Mouse (Mus musculus): Measurements from ENCODE around the gene Gapt. TPM values are rescaled to one million over a fixed set of nuclear protein-coding genes. Genes with fewer than 3 reads are reported as not detected.

Gapt gene
- polyA plus RNA-seq, 1 experiment from 2014 or later: 0.38 TPM

DNA sequence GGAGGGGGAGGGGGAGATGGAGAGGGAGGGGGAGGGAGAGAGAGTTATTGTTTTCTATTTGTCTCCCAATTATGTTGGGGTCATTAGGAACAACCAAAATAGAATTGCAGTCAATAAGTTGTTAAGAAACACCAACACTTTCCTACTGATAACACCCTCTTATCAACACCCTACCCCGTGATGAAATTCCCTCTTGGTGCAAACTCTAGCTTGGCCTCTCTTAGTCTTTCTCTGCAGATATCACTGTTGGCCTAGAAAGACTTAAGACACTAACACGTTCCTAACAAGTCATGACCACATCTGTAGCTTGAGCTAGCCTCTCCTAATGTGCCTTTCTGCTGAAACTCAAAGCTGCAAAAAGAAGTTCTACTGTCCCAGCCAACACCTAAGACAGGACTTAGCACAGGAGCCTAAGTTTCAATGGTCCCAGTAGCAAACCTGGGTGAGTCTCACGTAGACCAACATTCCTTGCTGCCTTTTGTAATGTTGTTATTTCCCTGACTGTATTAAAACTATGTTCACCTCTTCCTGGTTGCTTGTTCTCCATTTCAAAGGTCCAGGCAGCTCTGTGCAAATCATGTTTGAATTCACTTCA lies 11.1 kb upstream of the Gapt start:
- no peaks in the 10 kb centered on the region for H3K36me3 ChIP-seq (ENCODE audit: control insufficient read depth, insufficient read depth)
- H3K9me3 ChIP-seq (replicated peaks; ENCODE audit: control insufficient read depth, low read length): peaks cover 4% of the 10 kb centered on the region; the same call in 1 of the 2 replicates
- ATAC-seq (replicated peaks; ENCODE audit: extremely low read depth, insufficient read depth, low FRiP score): no peak
- no peak overlapping the region for H3K27ac ChIP-seq (ENCODE audit: low read length)
- no peaks in the 10 kb centered on the region for H3K4me1 ChIP-seq (ENCODE audit: control insufficient read depth, insufficient read depth, low read length)
- 46% methylated on average over 3 of the region's 3 CpGs for WGBS
- no peak overlapping the region for H3K9ac ChIP-seq (ENCODE audit: low read length)
- no peak overlapping the region for H3K4me2 ChIP-seq (ENCODE audit: low read depth, low read length)
- H3K27me3 ChIP-seq (ENCODE audit: control insufficient read depth, insufficient read depth, low read length): no peaks in the 10 kb centered on the region
- H3K4me3 ChIP-seq (ENCODE audit: low read length): no peak overlapping the region

DNA sequence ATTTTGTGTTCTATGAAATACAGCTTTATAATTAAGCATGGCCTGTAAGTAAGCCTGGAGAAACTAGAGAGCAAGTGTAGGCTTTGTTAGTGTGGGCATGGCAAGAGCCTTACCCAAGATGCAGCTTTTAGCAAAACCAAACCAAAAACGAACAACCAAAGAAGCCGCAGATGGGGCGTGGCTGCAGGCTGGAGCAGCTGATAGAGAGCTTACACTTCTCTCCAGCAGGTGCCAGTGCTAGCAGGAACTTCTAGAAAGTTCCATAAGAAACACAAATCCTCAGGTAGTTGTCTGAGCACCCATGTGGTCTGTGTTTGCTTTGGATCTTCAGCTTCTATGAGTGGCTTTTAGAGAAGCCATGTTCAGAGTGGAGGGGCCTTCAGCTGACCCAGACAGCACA lies 9.5 kb upstream of the Gapt start:
- H3K9ac ChIP-seq (ENCODE audit: low read length): no peak overlapping the region
- no peaks in the 10 kb centered on the region for H3K27me3 ChIP-seq (ENCODE audit: control insufficient read depth, insufficient read depth, low read length)

DNA sequence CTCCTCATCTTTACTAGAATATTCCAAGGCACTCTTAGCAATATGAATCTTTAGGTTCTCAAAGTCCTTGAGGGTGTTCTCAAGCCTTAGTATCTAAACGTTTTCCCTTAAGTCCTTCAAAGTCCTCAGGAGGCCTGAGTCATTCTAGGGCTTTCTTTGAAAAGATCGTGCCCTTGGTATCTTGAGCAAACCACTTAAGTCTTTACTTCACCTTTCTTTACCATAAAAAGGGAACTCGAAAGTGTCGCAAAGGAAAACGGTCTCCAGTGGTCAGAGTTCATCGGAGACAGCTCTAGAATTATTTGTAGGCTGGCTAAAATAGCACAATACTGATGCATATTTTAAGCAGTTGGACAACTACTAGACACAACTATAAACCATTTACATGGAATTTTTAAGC lies 6.7 kb upstream of the Gapt start:
- ATAC-seq (replicated peaks; ENCODE audit: extremely low read depth, insufficient read depth, low FRiP score): no peak
- Histone ChIP-seq H3K4me2 (ENCODE audit: low read depth, low read length) (no peak overlapping the region), H3K4me3 (ENCODE audit: low read length) (no peak overlapping the region), H3K36me3 (ENCODE audit: control insufficient read depth, insufficient read depth) (no peaks in the 10 kb centered on the region), H3K9me3 (replicated peaks; ENCODE audit: control insufficient read depth, low read length) (no peaks in the 10 kb centered on the region), H3K27ac (ENCODE audit: low read length) (no peak overlapping the region), H3K27me3 (ENCODE audit: control insufficient read depth, insufficient read depth, low read length) (no peaks in the 10 kb centered on the region), H3K9ac (ENCODE audit: low read length) (no peak overlapping the region), H3K4me1 (ENCODE audit: control insufficient read depth, insufficient read depth, low read length) (no peaks in the 10 kb centered on the region)
- 64% methylated on average over 6 of the region's 6 CpGs for WGBS

More for the DNA sequence above, 9.5 kb upstream of the Gapt start:
- Histone ChIP-seq H3K4me3 (ENCODE audit: low read length) (no peak overlapping the region), H3K4me1 (ENCODE audit: control insufficient read depth, insufficient read depth, low read length) (no peaks in the 10 kb centered on the region), H3K27ac (ENCODE audit: low read length) (no peak overlapping the region), H3K9me3 (replicated peaks; ENCODE audit: control insufficient read depth, low read length) (peaks cover under 1% of the 10 kb centered on the region; the same call in 1 of the 2 replicates), H3K36me3 (ENCODE audit: control insufficient read depth, insufficient read depth) (no peaks in the 10 kb centered on the region), H3K4me2 (ENCODE audit: low read depth, low read length) (no peak overlapping the region)
- ATAC-seq (replicated peaks; ENCODE audit: extremely low read depth, insufficient read depth, low FRiP score): no peak
- WGBS: 83% methylated on average over 3 of the region's 3 CpGs

DNA sequence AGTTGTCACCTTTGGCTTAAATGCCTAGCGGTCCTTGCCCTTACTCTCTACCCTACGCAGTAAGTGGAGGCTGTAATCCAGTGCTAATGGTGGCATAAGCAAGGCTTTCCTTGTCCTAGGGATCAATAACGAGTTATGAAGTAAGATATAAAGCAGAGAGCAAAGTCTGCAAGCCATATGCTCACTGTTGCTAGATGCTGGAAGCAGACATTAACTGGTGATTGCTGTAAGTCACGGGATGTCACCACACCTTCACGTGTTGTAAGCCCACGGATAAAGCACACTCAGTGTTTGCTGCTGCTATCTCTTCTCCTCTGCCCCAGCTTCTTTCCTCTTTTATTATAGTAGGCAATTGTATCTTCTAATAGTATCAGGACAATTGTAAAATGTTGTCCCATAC lies 5.9 kb downstream of the Gapt start:
- Histone ChIP-seq H3K4me3 (ENCODE audit: low read length) (no peak overlapping the region), H3K36me3 (ENCODE audit: control insufficient read depth, insufficient read depth) (no peaks in the 10 kb centered on the region), H3K9ac (ENCODE audit: low read length) (no peak overlapping the region), H3K27me3 (ENCODE audit: control insufficient read depth, insufficient read depth, low read length) (no peaks in the 10 kb centered on the region), H3K4me2 (ENCODE audit: low read depth, low read length) (no peak overlapping the region), H3K27ac (ENCODE audit: low read length) (no peak overlapping the region), H3K4me1 (ENCODE audit: control insufficient read depth, insufficient read depth, low read length) (no peaks in the 10 kb centered on the region), H3K9me3 (replicated peaks; ENCODE audit: control insufficient read depth, low read length) (no peaks in the 10 kb centered on the region)
- 77% methylated on average over 6 of the region's 6 CpGs for WGBS
- ATAC-seq (replicated peaks; ENCODE audit: extremely low read depth, insufficient read depth, low FRiP score): no peak

DNA sequence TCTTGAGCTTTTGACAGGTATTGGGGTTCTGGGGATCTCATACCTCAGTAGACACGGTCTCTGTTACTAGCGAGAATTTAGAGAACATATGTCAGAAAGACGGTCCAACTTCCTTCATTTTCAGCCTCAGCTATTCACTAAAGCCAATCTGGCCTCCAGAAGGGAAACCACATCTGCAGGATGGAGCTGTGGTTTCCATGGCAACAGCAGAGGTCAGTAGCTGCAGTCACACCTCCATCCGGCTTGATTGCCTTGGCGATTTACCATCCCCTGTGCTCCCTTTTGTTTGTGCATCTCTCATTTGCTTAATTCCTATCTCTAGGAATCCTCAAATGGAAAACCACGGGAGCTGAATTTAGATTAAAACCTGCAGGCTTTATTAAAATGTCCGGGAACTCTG lies 10.3 kb downstream of the Gapt start:
- 56% methylated on average over 7 of the region's 7 CpGs for WGBS
- no peak overlapping the region for H3K9ac ChIP-seq (ENCODE audit: low read length)
- H3K9me3 ChIP-seq (replicated peaks; ENCODE audit: control insufficient read depth, low read length): no peaks in the 10 kb centered on the region
- no peaks in the 10 kb centered on the region for H3K36me3 ChIP-seq (ENCODE audit: control insufficient read depth, insufficient read depth)
- H3K4me3 ChIP-seq (ENCODE audit: low read length): no peak overlapping the region
- H3K4me2 ChIP-seq (ENCODE audit: low read depth, low read length): no peak overlapping the region
- H3K27ac ChIP-seq (ENCODE audit: low read length): no peak overlapping the region
- ATAC-seq (replicated peaks; ENCODE audit: extremely low read depth, insufficient read depth, low FRiP score): no peak
- no peaks in the 10 kb centered on the region for H3K27me3 ChIP-seq (ENCODE audit: control insufficient read depth, insufficient read depth, low read length)
- no peaks in the 10 kb centered on the region for H3K4me1 ChIP-seq (ENCODE audit: control insufficient read depth, insufficient read depth, low read length)

DNA sequence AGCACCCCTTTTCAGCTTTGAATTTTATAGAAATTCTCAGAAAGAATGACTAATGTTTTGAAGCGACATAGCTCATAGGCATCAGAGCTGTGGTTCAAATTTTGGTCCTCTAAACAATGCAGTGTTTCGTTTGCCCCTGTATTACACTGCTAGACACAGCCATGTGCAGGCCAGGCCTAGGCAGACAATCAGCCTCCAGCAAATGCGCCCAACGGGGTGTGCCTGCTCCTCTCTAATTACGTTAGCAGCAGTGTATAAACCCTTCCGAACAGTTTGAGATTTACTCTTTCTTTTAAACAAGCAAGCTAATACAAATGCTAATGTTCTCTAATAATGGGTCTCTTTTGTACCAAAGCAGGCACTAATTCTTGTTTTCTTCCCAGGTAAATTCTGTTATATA lies 14.4 kb downstream of the Gapt start:
- 87% methylated on average over 6 of the region's 6 CpGs for WGBS
- Histone ChIP-seq H3K27ac (ENCODE audit: low read length) (no peak overlapping the region), H3K9me3 (replicated peaks; ENCODE audit: control insufficient read depth, low read length) (no peaks in the 10 kb centered on the region), H3K4me2 (ENCODE audit: low read depth, low read length) (no peak overlapping the region), H3K4me3 (ENCODE audit: low read length) (no peak overlapping the region), H3K4me1 (ENCODE audit: control insufficient read depth, insufficient read depth, low read length) (no peaks in the 10 kb centered on the region), H3K27me3 (ENCODE audit: control insufficient read depth, insufficient read depth, low read length) (no peaks in the 10 kb centered on the region), H3K36me3 (ENCODE audit: control insufficient read depth, insufficient read depth) (no peaks in the 10 kb centered on the region), H3K9ac (ENCODE audit: low read length) (no peak overlapping the region)
- no peak for ATAC-seq (replicated peaks; ENCODE audit: extremely low read depth, insufficient read depth, low FRiP score)

DNA sequence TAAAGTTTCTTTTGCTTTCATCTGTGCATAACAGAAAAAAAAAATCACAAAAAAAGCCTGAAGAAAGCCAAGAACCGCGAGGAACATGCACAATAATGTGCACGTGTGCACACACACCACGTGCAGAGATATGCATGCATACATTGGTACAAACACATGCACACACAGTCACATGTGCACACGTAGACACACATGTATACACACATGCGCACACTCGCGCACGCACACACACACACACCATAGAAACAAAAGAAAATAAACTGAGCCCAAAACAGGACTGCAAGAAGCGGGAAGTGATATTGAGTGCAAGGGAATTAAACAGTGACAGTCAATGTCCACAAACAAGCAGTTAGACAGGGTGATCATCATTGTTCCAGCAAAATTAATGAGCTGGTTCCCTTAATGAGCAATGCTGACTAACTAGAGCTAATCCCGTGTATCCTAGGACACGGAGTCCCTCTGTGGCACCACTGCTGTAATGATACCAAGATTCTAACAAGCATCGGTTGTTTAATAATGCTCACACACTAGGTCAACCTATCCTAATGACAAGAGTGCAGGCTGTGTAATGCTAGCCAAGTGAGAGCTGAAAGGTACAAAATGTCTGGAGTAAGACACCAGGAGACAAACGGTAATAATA lies 23.9 kb downstream of the Gapt start:
- 86% methylated on average over 14 of the region's 14 CpGs for WGBS
- no peak for ATAC-seq (replicated peaks; ENCODE audit: extremely low read depth, insufficient read depth, low FRiP score)
- H3K4me3 ChIP-seq (ENCODE audit: low read length): no peak overlapping the region

DNA sequence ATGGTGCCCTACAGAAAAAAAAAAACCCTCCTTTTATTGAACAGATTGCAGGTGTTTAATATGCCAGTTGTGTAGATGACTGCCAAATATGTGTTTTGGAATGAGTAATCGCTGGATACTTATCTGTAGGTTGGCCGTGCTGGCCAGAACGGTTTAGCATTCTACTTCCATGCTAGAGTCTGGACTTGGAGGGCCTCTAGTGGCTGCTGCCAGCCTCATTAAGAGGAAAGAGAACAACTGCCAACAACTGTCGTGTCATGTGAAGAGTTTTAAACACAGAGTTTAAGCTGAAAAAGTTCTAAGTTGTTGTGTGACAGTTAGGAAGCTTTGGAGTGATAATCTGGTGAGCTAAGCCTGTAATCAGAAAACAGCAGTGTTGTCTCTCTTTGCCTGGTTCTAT lies 38.3 kb downstream of the Gapt start:
- no peak for ATAC-seq (replicated peaks; ENCODE audit: extremely low read depth, insufficient read depth, low FRiP score)
- 35% methylated on average over 4 of the region's 4 CpGs for WGBS
- Histone ChIP-seq H3K36me3 (ENCODE audit: control insufficient read depth, insufficient read depth) (no peaks in the 10 kb centered on the region), H3K27ac (ENCODE audit: low read length) (no peak overlapping the region), H3K9ac (ENCODE audit: low read length) (no peak overlapping the region), H3K9me3 (replicated peaks; ENCODE audit: control insufficient read depth, low read length) (no peaks in the 10 kb centered on the region), H3K4me3 (ENCODE audit: low read length) (no peak overlapping the region), H3K4me1 (ENCODE audit: control insufficient read depth, insufficient read depth, low read length) (no peaks in the 10 kb centered on the region), H3K4me2 (ENCODE audit: low read depth, low read length) (no peak overlapping the region), H3K27me3 (ENCODE audit: control insufficient read depth, insufficient read depth, low read length) (no peaks in the 10 kb centered on the region)

More for the DNA sequence above, 23.9 kb downstream of the Gapt start:
- H3K9me3 ChIP-seq (replicated peaks; ENCODE audit: control insufficient read depth, low read length): no peaks in the 10 kb centered on the region
- no peak overlapping the region for H3K4me2 ChIP-seq (ENCODE audit: low read depth, low read length)
- H3K4me1 ChIP-seq (ENCODE audit: control insufficient read depth, insufficient read depth, low read length): no peaks in the 10 kb centered on the region
- H3K27ac ChIP-seq (ENCODE audit: low read length): no peak overlapping the region
- no peaks in the 10 kb centered on the region for H3K27me3 ChIP-seq (ENCODE audit: control insufficient read depth, insufficient read depth, low read length)
- no peaks in the 10 kb centered on the region for H3K36me3 ChIP-seq (ENCODE audit: control insufficient read depth, insufficient read depth)
- H3K9ac ChIP-seq (ENCODE audit: low read length): no peak overlapping the region

DNA sequence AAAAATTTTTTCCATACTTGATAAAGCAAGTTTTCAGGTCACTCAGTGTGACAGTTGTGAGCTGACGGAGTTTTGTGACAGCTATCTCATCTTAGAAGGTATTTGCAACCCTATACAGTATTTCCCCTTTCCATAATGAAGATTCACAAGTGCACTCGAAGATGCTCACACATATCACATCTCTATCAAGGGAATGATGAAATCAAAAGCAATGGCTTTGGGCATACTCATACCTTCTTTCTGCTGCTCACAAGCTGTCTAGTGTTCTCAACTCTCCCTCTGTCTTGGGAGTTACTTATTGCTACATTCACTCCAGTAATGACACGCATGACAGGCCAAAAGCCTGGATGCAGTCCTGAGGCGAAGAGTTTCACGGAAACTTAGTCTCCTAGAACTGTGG lies 49.8 kb downstream of the Gapt start:
- WGBS: 79% methylated on average over 5 of the region's 5 CpGs

More for the DNA sequence above, 49.8 kb downstream of the Gapt start:
- no peaks in the 10 kb centered on the region for H3K9me3 ChIP-seq (replicated peaks; ENCODE audit: control insufficient read depth, low read length)
- no peak for ATAC-seq (replicated peaks; ENCODE audit: extremely low read depth, insufficient read depth, low FRiP score)
- H3K4me1 ChIP-seq (ENCODE audit: control insufficient read depth, insufficient read depth, low read length): no peaks in the 10 kb centered on the region
- no peaks in the 10 kb centered on the region for H3K27me3 ChIP-seq (ENCODE audit: control insufficient read depth, insufficient read depth, low read length)
- no peak overlapping the region for H3K4me3 ChIP-seq (ENCODE audit: low read length)
- no peak overlapping the region for H3K4me2 ChIP-seq (ENCODE audit: low read depth, low read length)
- H3K27ac ChIP-seq (ENCODE audit: low read length): no peak overlapping the region
- no peak overlapping the region for H3K9ac ChIP-seq (ENCODE audit: low read length)
- no peaks in the 10 kb centered on the region for H3K36me3 ChIP-seq (ENCODE audit: control insufficient read depth, insufficient read depth)
